ENCODE assay signal across 7 mouse cellular contexts in genomic region chr14:105732221-105733012, GRCm38 (mm10).
DNase-seq lines count a peak whose midpoint lies in the region; ATAC-seq lines count a peak whose summit lies in the region.

No protein-coding gene starts in this region.

- peaks cover 63% of the 10 kb centered on the region for H3K4me1 ChIP-seq in limb, embryonic 10.5 days
- peaks cover 15% of the 10 kb centered on the region for H3K4me1 ChIP-seq in midbrain, embryonic 11.5 days (ENCODE audit: control insufficient read depth, insufficient read depth, low read length)

- H3K4me2 ChIP-seq in midbrain, embryonic 11.5 days = peak overlapping the region; percentile 57

- H3K9me3 ChIP-seq in limb, embryonic 10.5 days (replicated peaks) = no peaks in the 10 kb centered on the region
- no peaks in the 10 kb centered on the region for H3K9me3 ChIP-seq in midbrain, embryonic 11.5 days (ENCODE audit: control insufficient read depth, low read length)

- no peaks in the 10 kb centered on the region for H3K27me3 ChIP-seq in limb, embryonic 10.5 days (ENCODE audit: low read depth, poor library complexity, severe bottlenecking)
- H3K27me3 ChIP-seq in midbrain, embryonic 11.5 days (ENCODE audit: control insufficient read depth, insufficient read depth, low read length) = no peaks in the 10 kb centered on the region

- no peaks in the 10 kb centered on the region for H3K36me3 ChIP-seq in limb, embryonic 10.5 days
- no peaks in the 10 kb centered on the region for H3K36me3 ChIP-seq in midbrain, embryonic 11.5 days (ENCODE audit: control insufficient read depth, insufficient read depth, low read length)

- peak overlapping the region; percentile 55 for H3K9ac ChIP-seq in midbrain, embryonic 11.5 days (ENCODE audit: low read length)

- WGBS in limb, embryonic 10.5 days = 1% methylated on average over 13 of the region's 13 CpGs
- WGBS in midbrain, embryonic 11.5 days = 2% methylated on average over 13 of the region's 13 CpGs

- peak overlapping the region; percentile 82 for H3K27ac ChIP-seq in limb, embryonic 10.5 days
- H3K27ac ChIP-seq in midbrain, embryonic 11.5 days (ENCODE audit: low read depth, low read length) = peak overlapping the region; percentile 87

- peak overlapping the region; percentile 45 for H3K4me3 ChIP-seq in limb, embryonic 10.5 days
- H3K4me3 ChIP-seq in midbrain, embryonic 11.5 days (ENCODE audit: low read depth, low read length) = peak overlapping the region; percentile 37

- ATAC-seq in granulocyte monocyte progenitor cell, adult 5-6 weeks (replicated peaks; ENCODE audit: poor library complexity, severe bottlenecking) = peak; percentile 57
- ATAC-seq in midbrain, embryonic 11.5 days (ENCODE audit: low FRiP score) = peak; percentile 92

- DNase-seq in adrenal gland, postnatal 4 days (ENCODE audit: low spot score in 2 of 2) = peak; percentile 12 to 55
- peak; percentile 84 for DNase-seq in embryo, embryonic 11.5 days (ENCODE audit: low read depth, low spot score)
- DNase-seq in kidney, adult 11 months = peak; percentile 84
- peak; percentile 86 for DNase-seq in limb, embryonic 10.5 days (ENCODE audit: low spot score)
- peak; percentile 95 for DNase-seq in midbrain, embryonic 11.5 days (ENCODE audit: low spot score, missing footprints)
- DNase-seq in skeletal muscle tissue, adult 2 months (ENCODE audit: low read depth, low spot score) = peak; percentile 90

Comparison
In these comparisons a context has a peak if more than half of its experiments do, and no peak if none do; other contexts are left out.
1. Peak in every context shown above with its lines: DNase-seq, ATAC-seq, H3K4me3 ChIP-seq and H3K27ac ChIP-seq.
2. DNase-seq: peak in every context shown above with its lines; median percentile 95 in midbrain, embryonic 11.5 days; 90 in skeletal muscle tissue, adult 2 months; 86 in limb, embryonic 10.5 days; 84 in embryo, embryonic 11.5 days; 84 in kidney, adult 11 months; 34 in adrenal gland, postnatal 4 days.